Mouse (Mus musculus) liver, adult 2 months (tissue): ENCODE results near the gene Ralgapa2.

Experiments used
- CTCF ChIP-seq: fragments of 200-500 bp; IDR thresholded peaks from 2 replicates; pipeline ENCODE4 v1.5.1; 2011; ENCODE audit warnings: low read depth, low read length, control low read depth
- POLR2A ChIP-seq: fragments of 200-500 bp; IDR thresholded peaks from 2 replicates; pipeline ENCODE4 v1.6.1; 2011; ENCODE audit warnings: low read length, control low read depth; ENCODE audit not compliant: insufficient read depth; ENCODE audit errors: extremely low read depth

DNA sequence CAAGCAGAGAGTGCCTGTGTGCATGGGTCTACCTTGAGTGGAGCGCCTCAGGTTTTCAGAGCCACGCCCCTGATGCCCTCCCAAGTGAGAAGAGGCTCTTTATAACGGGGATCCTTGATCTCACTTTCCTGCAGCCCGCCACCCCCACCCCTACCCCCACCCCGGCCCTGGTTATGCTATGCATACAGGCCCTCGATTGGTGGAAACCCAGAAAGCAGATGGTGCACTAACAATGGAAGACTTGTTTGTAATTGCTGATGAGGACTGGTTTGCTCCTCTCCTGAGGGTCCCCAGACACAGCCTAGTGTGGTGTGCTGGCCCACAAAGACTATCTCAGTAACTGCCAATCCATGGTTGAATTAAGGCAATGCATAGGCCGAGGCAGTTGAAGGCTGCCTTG lies 263.1 kb downstream of the Ralgapa2 start:
- TF ChIP-seq CTCF (no peak), POLR2A (no peak)
